ENCODE assay signal across 27 mouse cellular contexts in the genomic region with DNA sequence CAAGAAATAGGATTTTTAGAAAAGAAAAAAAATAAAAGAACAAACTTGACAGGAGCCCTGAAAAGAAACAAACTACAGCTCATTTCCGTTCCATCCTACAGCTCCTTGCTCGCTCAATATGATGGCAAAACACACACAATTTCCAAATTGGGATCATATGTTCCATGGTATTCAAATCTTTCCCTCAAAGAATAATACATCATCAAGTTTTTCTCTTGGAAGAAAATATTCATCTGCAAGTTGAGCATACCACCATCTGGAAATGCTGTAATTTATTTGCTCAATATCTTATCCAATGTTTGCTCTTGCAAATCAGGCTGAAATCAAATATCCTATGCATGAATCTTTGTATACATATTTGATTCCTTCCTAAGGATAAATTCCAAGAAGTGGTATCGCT.
"Had no signal": no experiment of that assay in that cellular context is flagged by ENCODE, and none has a peak within 500 bp of the region (broad histone marks: within the 10 kb centered on the region; RNA-seq: fewer than 3 reads in every experiment).

No protein-coding gene starts in this region.

- H3K9me3 ChIP-seq: heart, embryonic 13.5 days; heart, embryonic 15.5 days; hindbrain, embryonic 13.5 days; hindbrain, embryonic 15.5 days; kidney, embryonic 15.5 days; limb, embryonic 13.5 days; limb, embryonic 15.5 days; liver, embryonic 12.5 days had no signal

- H3K4me1 ChIP-seq: heart, embryonic 13.5 days; heart, embryonic 15.5 days; hindbrain, embryonic 13.5 days; hindbrain, embryonic 15.5 days; kidney, embryonic 15.5 days; limb, embryonic 13.5 days; limb, embryonic 15.5 days; liver, embryonic 12.5 days had no signal

- H3K4me2 ChIP-seq: heart, embryonic 11.5 days; heart, embryonic 13.5 days; heart, embryonic 15.5 days; hindbrain, embryonic 13.5 days; hindbrain, embryonic 15.5 days; kidney, embryonic 15.5 days; limb, embryonic 13.5 days; limb, embryonic 15.5 days; liver, embryonic 12.5 days had no signal

- ATAC-seq: hindbrain, postnatal 0 days; intestine, embryonic 16.5 days; liver, embryonic 12.5 days had no signal

- H3K27ac ChIP-seq: heart, embryonic 13.5 days; heart, embryonic 15.5 days; hindbrain, embryonic 13.5 days; hindbrain, embryonic 15.5 days; hindbrain, postnatal 0 days; kidney, embryonic 15.5 days; kidney, postnatal 0 days; limb, embryonic 13.5 days; limb, embryonic 15.5 days; liver, embryonic 12.5 days; liver, embryonic 14.5 days had no signal

- DNase-seq: gastrocnemius, postnatal 14 days; gastrocnemius, postnatal 36 days; heart, adult 18-20 months; heart, postnatal 14 days; heart, postnatal 36 days; kidney, adult 11 months; kidney, adult 2 months; kidney, adult 9 months; kidney, postnatal 14 days; kidney, postnatal 36 days; layer of hippocampus, adult 9-11 months; layer of hippocampus, postnatal 36 days; left cerebral cortex, postnatal 4 days; lung, adult 18-20 months had no signal

- H3K27me3 ChIP-seq: heart, embryonic 15.5 days; hindbrain, embryonic 13.5 days; hindbrain, embryonic 15.5 days; kidney, embryonic 15.5 days; limb, embryonic 13.5 days; limb, embryonic 15.5 days; liver, embryonic 12.5 days had no signal

- H3K4me3 ChIP-seq: heart, embryonic 13.5 days; heart, embryonic 15.5 days; hindbrain, embryonic 13.5 days; hindbrain, embryonic 15.5 days; kidney, embryonic 15.5 days; limb, embryonic 13.5 days; limb, embryonic 15.5 days; liver, embryonic 12.5 days had no signal

- H3K36me3 ChIP-seq: heart, embryonic 13.5 days; heart, embryonic 15.5 days; hindbrain, embryonic 13.5 days; hindbrain, embryonic 15.5 days; kidney, embryonic 15.5 days; limb, embryonic 13.5 days; limb, embryonic 15.5 days; liver, embryonic 12.5 days had no signal

- H3K9ac ChIP-seq: heart, embryonic 13.5 days; heart, embryonic 15.5 days; hindbrain, embryonic 13.5 days; hindbrain, embryonic 15.5 days; kidney, embryonic 15.5 days; limb, embryonic 13.5 days; limb, embryonic 15.5 days; liver, embryonic 12.5 days; liver, embryonic 14.5 days had no signal
